Mouse (Mus musculus) hindbrain, postnatal 0 days (tissue): ENCODE data around the gene Xkrx. TPM values are rescaled to one million over a fixed set of nuclear protein-coding genes. Genes with fewer than 3 reads are reported as not detected.
"Not testable (repeated sequence)": the region's sequence is repeated elsewhere in the genome, so short reads cannot be mapped to it uniquely, and the experiment has no call there.

Source experiments
- ATAC-seq: fragments of 200-750 bp; cut with Nextera tagmentation; 2 replicates; pipeline ENCODE4 v1.8.0; 2017; ENCODE audit warnings: mild to moderate bottlenecking, moderate TSS enrichment, moderate library complexity
- DNase-seq: peaks from one replicate; pipeline ENCODE4 v3.0.0-alpha.2; 2015; ENCODE audit warnings: low spot score
- H3K27ac ChIP-seq: fragments of 300-500 bp; sonication (generic); 2 replicates; pipeline ENCODE4 v1.5.1; 2014; ENCODE audit warnings: mild to moderate bottlenecking
- H3K27me3 ChIP-seq: fragments of 300-500 bp; sonication (generic); 2 replicates; pipeline ENCODE4 v1.6.1; 2014; ENCODE audit warnings: low read length, mixed read lengths; ENCODE audit not compliant: insufficient read depth
- H3K36me3 ChIP-seq: fragments of 300-500 bp; sonication (generic); 2 replicates; pipeline ENCODE4 v1.6.1; 2014; ENCODE audit warnings: low read length, mixed read lengths; ENCODE audit not compliant: insufficient read depth
- H3K4me1 ChIP-seq: fragments of 300-500 bp; sonication (generic); 2 replicates; pipeline ENCODE4 v1.6.1; 2014; ENCODE audit warnings: antibody characterized with exemption, low read length, mixed read lengths; ENCODE audit not compliant: insufficient read depth
- H3K4me2 ChIP-seq: fragments of 300-500 bp; sonication (generic); 2 replicates; pipeline ENCODE4 v1.6.1; 2014; ENCODE audit warnings: low read depth, mild to moderate bottlenecking, low read length, moderate library complexity, mixed read lengths
- H3K4me3 ChIP-seq: fragments of 300-500 bp; sonication (generic); 2 replicates; pipeline ENCODE4 v1.5.1; 2014; ENCODE audit warnings: low read length
- H3K9ac ChIP-seq: fragments of 300-500 bp; sonication (generic); replicated peaks from 2 replicates; pipeline ENCODE4 v1.6.1; 2014; ENCODE audit warnings: mild to moderate bottlenecking, low read length, moderate library complexity, mixed read lengths
- H3K9me3 ChIP-seq: fragments of 300-500 bp; sonication (generic); 2 replicates; pipeline ENCODE4 v1.6.1; 2016; ENCODE audit warnings: low read length, mixed read lengths
- CTCF ChIP-seq: IDR thresholded peaks from 2 replicates; pipeline ENCODE4 v1.5.1; 2016; ENCODE audit warnings: antibody characterized with exemption, control low read depth, low read depth
- WGBS: fragments of 180-500 bp; shearing (Covaris S2); extraction: QIAGEN DNeasy Blood & Tissue Kit; methylation state at CpG from one replicate; pipeline ENCODE4 v1.1.7; 2014; 5-methylcytosine and 5-hydroxymethylcytosine counted together
- polyA plus RNA-seq: library from polyadenylated mRNA; unstranded; fragments of >200 nt; fragmentation: Nextera tagmentation; extraction: Ambion mirVana; gene quantifications from 2 replicates; pipeline ENCODE4 v1.2.1, GENCODE M21; 2015
- total RNA-seq: library from RNA; depleted of rRNA; stranded (reverse); fragments of >200 nt; gene quantifications from 2 replicates; pipeline ENCODE4 v1.2.3, GENCODE M21; 2014; rRNA removed

The Xkrx gene
- 0.31 and 0.36 TPM in 2 replicates for total RNA-seq
- polyA plus RNA-seq, result 0.86 and 0.90 TPM in 2 replicates

DNA sequence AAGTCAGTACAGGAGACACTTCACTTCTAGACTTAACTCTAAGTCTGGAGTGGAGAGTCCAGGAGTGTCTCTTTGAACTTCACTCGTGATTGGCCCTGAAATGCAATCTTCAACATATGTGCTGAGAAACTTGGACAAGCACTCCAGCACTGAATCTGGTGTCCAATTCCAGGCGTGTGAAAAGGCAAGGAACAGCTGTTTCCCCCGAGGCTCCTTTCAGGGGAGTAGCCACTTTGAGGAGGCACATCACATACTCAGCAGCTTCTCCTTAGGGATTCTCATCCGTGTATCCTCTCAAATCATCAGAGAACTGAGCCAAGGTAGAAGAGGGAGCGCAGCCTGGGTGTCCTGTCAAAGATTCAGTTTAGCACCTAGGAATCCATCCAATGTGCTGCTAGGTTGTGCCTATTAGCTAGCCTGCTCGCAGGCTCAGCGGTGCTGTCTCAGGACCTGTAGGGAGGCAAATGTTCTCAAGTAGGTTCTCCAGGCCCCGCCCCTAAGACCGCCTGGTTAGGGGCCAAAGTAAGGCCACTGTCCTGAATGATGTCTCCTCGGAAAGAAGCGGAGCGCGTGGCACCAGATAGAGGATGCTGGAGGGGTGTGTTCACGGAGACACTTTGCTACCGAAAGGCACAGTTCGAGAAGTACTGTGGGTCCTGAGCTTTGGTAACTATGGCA lies at the start of gene Xkrx:
Xkrx (minus strand) TSS at position 34 of the 678 bp plus-strand sequence.
- peak within 1 kb of the TSS; percentile 56 for H3K4me2 ChIP-seq
- H3K27me3 ChIP-seq, result no peaks in the 10 kb centered on the region
- H3K36me3 ChIP-seq, result no peaks in the 10 kb centered on the region
- no peaks in the 10 kb centered on the region for H3K9me3 ChIP-seq
- WGBS, result 45% methylated on average over 16 of the region's 16 CpGs
- H3K9ac ChIP-seq, result 0 out of 2 replicates have a peak within 1 kb of the TSS, but pooled peaks have one; percentile 35
- H3K27ac ChIP-seq, result no peak within 1 kb of the TSS
- H3K4me1 ChIP-seq, result no peaks in the 10 kb centered on the region
- TF ChIP-seq CTCF, result no peak
- ATAC-seq (no peak), DNase-seq (no peak)
- H3K4me3 ChIP-seq, result peak within 1 kb of the TSS; percentile 33

DNA sequence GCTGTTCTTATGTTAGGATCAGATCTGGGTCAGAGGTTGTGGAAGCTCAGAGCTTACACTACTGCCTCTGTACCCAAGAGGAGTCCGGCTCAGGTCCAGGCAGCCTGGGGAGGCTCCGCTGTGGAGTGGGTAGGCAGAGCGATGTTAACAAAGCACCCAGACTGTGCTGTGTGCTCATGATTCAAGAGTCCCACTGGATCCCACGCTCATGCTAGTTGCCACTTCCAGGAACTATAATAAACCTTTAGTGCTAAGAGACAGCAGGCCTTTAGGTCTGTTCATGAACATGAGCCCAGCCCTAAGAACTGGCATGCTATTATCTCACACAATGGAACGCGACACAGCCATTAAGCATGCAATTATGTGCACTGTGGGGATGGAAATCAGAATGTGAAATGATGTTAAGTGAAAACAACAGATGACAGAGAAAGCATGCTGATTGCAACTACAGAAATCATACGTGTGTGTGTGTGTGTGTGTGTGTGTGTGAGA lies 49.3 kb upstream of the Xkrx start:
- no peak for TF ChIP-seq CTCF
- ATAC-seq, result no peak

DNA sequence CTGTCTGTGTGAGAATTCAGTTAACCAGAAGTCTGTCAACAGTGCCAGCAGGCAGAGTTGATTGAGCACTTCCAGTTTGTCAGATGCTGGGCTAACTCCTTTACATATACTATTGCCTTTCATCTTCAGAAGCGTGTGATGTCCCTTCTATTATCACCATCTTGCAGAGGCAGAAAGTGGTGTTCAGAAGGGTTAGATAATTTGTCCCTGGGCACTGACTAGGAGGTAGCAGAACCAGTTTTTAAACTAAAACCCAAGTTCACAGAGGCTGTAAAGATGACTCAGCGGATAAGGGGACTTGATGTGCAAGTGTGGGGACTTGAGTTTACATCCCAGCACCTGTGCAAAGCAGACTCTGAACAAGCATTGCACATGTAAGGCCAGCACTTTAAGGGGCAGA lies 46.6 kb upstream of the Xkrx start:
- H3K4me3 ChIP-seq, result no peak overlapping the region
- ATAC-seq (no peak), DNase-seq (no peak)
- no peak overlapping the region for H3K27ac ChIP-seq
- no peaks in the 10 kb centered on the region for H3K4me1 ChIP-seq
- WGBS, result 86% methylated on average over 2 of the region's 2 CpGs
- no peaks in the 10 kb centered on the region for H3K27me3 ChIP-seq
- TF ChIP-seq CTCF, result no peak
- no peak overlapping the region for H3K9ac ChIP-seq
- H3K9me3 ChIP-seq, result no peaks in the 10 kb centered on the region
- no peak overlapping the region for H3K4me2 ChIP-seq
- H3K36me3 ChIP-seq, result no peaks in the 10 kb centered on the region

More for the DNA sequence above, 49.3 kb upstream of the Xkrx start:
- H3K9ac ChIP-seq, result no peak overlapping the region
- H3K4me1 ChIP-seq, result no peaks in the 10 kb centered on the region
- no peaks in the 10 kb centered on the region for H3K9me3 ChIP-seq
- WGBS, result 50% methylated on average over 7 of the region's 7 CpGs
- no peaks in the 10 kb centered on the region for H3K27me3 ChIP-seq
- H3K4me3 ChIP-seq, result no peak overlapping the region
- no peaks in the 10 kb centered on the region for H3K36me3 ChIP-seq
- H3K27ac ChIP-seq, result no peak overlapping the region
- no peak overlapping the region for H3K4me2 ChIP-seq
- DNase-seq, result no peak

DNA sequence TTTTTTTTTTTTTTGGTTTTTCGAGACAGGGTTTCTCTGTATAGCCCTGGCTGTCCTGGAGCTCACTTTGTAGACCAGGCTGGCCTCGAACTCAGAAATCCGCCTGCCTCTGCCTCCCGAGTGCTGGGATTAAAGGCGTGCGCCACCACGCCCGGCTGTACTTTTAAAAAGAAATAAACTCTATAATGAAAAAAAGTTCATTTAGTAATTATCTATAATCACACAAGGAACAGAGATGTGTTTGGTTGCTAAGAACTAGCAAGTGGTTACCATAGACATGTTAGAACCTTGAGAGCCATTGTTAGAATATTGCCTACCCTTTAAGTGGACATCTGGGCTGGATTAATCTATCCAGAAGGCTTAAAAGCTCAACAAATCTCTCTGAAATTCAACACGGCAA lies 25.3 kb upstream of the Xkrx start, which contains the start of gene Arl13a:
Arl13a (plus strand) TSS at position 301 of the 400 bp plus-strand sequence.
- H3K9me3 ChIP-seq, H3K4me2 ChIP-seq, H3K27me3 ChIP-seq, H3K36me3 ChIP-seq, H3K4me1 ChIP-seq, H3K4me3 ChIP-seq, ATAC-seq, H3K9ac ChIP-seq, DNase-seq, H3K27ac ChIP-seq: not testable (repeated sequence)
- WGBS, result 90% methylated on average over 8 of the region's 9 CpGs

DNA sequence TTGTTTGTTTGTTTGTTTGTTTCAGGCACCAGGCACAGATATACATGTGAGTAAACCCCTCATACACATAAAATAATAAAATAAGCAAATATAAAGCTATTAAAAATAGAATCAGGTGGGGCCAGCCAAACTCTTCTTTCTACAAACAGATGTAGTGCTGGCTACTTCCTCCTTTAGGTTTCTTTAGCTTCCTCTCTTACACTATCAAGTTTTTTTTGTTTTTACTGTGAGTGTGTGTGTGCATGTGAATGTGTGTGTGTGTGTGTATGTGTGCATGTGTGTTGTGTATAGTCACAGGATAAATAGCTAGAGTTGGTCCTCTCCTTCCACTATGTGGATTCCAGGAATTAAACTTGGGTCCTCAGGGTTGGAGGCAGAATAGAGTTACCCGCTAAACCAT lies 12.8 kb upstream of the Xkrx start:
- H3K27ac ChIP-seq, result no peak overlapping the region
- H3K4me1 ChIP-seq, result no peaks in the 10 kb centered on the region
- TF ChIP-seq CTCF, result no peak
- H3K36me3 ChIP-seq, result no peaks in the 10 kb centered on the region
- no peaks in the 10 kb centered on the region for H3K27me3 ChIP-seq
- no peaks in the 10 kb centered on the region for H3K9me3 ChIP-seq
- no peak overlapping the region for H3K9ac ChIP-seq
- DNase-seq, result no peak
- no peak for ATAC-seq
- H3K4me3 ChIP-seq, result no peak overlapping the region
- WGBS, result 90% methylated on average over 1 of the region's 1 CpGs
- H3K4me2 ChIP-seq, result no peak overlapping the region

DNA sequence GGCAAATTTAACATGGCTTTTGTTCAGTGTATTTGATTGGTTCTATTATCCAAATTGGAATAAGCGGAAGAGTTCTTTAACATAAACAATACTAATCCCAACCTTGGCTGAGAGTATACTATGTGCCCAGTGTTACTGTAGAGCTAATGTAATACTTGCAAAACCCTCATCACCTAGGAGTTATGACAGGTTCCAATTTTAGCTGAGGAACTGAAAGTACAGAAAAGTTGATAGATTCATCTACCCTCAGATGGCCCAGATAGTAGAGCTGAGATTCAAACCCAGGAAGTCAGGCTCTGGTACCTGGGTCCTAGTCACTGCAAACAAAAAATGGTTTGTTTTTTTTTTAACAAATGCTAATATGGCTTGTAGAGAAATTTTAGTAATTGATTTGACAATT lies 8.7 kb upstream of the Xkrx start:
- WGBS, result 90% methylated on average over 1 of the region's 1 CpGs
- no peaks in the 10 kb centered on the region for H3K4me1 ChIP-seq
- no peak for TF ChIP-seq CTCF

DNA sequence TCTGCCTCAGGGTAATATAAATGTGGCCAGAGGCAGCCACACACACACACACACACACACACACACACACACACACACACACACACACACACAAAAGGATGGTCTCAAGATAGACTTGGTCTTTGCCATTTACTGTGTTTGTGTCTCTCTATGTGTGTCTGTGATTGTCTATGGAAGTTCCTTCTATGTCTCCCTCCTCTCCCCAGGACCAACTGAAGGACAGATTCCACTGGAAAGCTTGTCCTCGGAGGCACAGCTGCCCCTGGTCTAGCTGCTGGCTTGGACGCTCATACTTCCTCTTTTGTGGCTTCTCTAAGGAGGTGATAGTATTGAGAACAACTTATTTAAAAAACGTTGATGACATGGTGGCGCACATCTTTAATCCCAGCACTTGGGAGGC lies 1.6 kb upstream of the Xkrx start:
- Histone ChIP-seq H3K4me3 (no peak overlapping the region), H3K27ac (no peak overlapping the region), H3K36me3 (no peaks in the 10 kb centered on the region), H3K4me1 (no peaks in the 10 kb centered on the region), H3K9ac (no peak overlapping the region), H3K9me3 (no peaks in the 10 kb centered on the region), H3K4me2 (no peak overlapping the region), H3K27me3 (no peaks in the 10 kb centered on the region)
- TF ChIP-seq CTCF, result no peak
- 64% methylated on average over 4 of the region's 4 CpGs for WGBS
- no peak for DNase-seq
- ATAC-seq, result no peak

More for the DNA sequence above, 8.7 kb upstream of the Xkrx start:
- H3K9me3 ChIP-seq, result no peaks in the 10 kb centered on the region
- H3K27me3 ChIP-seq, result no peaks in the 10 kb centered on the region
- no peaks in the 10 kb centered on the region for H3K36me3 ChIP-seq
- H3K4me2 ChIP-seq, result no peak overlapping the region
- no peak for ATAC-seq
- H3K4me3 ChIP-seq, result no peak overlapping the region
- no peak for DNase-seq
- no peak overlapping the region for H3K27ac ChIP-seq
- no peak overlapping the region for H3K9ac ChIP-seq
